Mouse (Mus musculus) cerebellum, postnatal 4 days (tissue): ENCODE results near the gene Rabgef1.

Experiments used
- DNase-seq, 2 experiments: peaks; one replicate each; pipeline ENCODE4 v3.0.0; 2022; ENCODE audit warnings: low spot score in 2 of 2, mixed read lengths in 1 of 2

The Rabgef1 gene

DNA sequence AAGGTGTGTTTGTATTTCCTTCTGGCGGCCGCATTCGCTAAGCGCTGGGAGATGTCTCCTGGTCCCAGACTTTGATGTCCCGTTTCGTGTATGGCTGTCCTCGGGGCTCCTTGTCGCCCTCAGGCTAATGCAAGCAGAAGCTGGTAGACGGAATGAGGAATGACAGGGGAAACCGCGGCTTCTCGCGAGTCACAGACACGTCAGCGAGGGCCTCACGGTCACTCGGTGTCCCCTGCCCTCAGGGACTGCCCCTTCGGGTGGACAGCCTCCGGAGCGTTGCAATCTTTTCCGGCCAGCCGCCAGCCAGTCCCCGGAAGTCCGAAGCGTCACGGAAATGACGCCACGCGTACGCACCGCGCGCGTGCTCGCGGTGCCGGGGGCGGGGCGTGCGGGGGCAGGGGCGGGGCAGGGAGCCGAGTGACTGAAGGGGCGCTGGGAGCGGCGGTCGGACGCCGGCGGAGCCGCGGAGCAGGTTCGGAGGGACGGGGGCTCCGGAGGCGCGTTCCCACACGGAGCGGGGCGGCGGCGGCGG, at the start of gene Rabgef1:
Gene Rabgef1, plus strand, starts transcription at position 376 of the 532 bp plus-strand sequence.
- peak; percentile 82 to 93 for DNase-seq

DNA sequence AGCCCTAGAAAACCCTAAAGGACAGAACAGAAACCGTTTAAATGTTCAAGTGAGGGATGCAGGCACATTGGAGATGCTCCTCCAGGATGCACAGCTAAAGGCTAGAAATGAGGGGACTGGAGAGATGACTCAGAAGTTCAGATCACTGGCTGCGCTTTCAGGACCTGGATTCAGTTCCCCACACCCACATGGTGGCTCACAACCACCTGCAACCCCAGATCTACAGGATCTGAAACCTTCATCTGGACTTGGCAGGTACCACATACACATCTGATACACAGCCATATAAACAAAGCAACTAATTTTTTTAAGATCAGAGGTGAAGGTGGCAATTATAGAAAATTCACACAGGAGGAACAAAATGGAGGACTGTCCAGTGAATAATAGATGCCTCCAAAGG, 49.2 kb upstream of the Rabgef1 start:
- no peak for DNase-seq

DNA sequence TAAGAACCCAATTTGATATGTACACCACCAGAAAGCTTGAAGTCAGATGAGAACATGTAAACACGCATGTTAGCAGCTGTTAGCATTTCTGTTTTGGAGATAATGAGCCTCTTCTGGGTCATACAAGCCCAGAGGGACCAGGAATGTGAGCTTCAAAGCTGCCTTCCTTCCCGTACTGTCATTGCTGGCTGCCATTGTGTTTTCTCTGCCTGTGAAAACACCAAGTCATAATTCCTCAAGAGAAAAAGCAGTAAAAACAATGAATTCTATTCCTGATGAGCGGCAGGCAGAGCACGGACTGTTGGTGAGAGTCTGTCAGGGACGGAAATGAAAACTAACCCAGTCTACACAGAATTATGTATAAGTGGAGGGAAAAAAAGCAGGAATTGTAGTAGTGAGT, 47.3 kb upstream of the Rabgef1 start:
- no peak for DNase-seq

DNA sequence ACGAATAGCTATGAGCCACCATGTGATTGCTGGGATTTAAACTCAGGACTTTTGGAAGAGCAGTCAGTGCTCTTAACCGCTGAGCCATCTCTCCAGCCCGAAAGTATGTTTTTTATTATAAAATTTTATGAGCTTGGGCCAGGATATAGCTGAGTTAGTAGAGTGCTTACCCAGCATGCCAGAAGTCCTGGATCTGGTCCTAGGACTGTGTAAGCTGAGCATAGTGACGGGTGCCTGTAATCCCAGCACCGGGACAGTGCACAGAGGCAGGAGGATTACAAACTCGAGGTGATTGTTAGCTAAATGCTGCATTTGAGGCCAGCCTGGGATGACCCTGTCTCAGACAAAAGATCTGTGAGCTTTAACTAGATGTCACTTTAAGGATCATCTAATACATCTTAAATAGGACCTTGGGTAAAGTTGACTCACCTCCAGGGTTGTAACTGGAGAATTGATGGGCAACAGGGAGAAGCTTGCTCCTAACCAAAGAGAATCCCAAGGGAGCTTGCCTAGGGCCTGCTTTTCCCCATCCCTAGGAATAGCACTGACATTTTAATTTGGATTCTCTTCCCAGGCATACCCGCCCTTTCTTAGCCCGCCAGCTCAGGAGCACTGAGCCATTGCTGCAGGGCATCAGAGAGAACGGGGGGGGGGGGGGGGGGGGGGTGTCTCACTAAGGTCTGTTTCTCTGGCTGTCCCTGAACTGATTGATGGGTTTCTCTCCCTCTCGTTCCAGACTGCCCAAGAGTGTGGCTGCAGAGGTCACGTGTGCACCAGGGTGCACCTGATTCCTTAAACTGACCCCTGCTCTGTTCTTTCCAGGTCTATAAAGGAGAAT, 42.7 kb upstream of the Rabgef1 start:
- no peak for DNase-seq

DNA sequence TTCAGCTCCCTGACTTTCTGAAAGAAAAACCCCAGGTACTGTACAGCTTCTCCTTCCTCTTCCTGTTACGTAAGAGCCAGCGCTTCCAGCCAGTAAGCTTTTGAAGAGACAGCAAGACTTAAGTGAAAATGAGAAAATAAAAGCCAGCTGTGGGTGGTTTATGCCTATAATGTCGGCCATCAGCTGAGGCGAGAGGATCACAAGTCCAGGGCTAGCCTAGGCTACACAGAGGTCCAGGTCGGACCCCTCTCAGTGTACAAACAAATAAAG, 42.1 kb upstream of the Rabgef1 start:
- DNase-seq: no peak

DNA sequence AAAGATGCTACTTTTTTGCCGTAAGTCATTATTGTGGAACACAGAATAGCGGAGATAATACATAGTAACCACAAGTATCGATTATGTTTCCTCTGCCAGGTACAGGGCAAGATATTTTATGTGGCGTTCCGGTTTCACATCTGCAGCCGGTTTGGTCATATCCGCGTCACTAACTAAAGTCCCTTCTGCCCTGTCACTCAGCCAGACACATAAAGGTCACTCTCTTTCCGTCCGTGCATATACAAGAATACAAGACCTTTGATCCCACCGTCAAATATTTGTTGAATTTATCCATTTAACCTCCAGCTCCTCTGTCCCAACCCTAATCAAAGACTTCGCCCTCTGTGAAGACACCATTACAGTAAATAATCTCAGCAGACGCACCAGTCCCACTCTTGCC, 35.0 kb upstream of the Rabgef1 start:
- no peak for DNase-seq

DNA sequence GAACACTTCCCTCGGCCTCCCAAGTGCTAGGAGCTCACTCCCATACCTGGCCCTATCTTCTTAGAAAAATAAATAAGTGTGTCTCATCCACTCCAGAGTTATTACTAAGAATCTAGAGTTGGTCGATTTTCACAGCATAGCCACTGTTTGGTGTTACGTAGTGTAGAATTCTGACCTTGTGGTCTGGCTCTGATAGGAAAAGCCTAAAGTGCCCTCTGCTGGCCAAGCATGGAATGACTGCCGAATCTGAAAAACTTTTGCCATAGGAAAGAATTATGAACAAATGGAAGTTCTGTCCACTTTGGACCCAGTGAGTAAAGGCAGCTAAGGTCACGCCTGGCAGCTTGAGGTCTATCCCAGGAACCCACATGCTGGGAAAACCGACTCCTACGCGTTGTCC, 32.2 kb upstream of the Rabgef1 start:
- peak; percentile 59 to 81 for DNase-seq

DNA sequence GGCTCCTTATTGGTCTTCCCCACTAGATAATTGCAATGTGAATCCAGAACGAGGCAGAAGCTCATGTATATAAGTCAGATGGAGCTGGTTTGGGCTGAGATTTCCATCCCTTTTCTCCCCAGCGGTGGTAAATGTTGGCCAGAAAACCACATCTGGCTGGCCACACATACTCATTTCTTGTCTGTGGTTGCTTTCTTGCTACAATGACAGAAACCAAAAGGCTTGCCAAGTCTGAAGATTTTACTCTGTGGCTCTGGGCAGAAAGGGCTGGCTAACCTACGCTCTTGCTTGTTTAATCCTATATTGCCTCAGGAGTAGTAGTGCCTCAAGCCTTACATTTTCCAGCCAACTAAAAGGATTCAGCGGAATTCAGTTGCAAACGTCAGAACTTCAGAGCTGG, 30.5 kb upstream of the Rabgef1 start:
- DNase-seq: no peak

DNA sequence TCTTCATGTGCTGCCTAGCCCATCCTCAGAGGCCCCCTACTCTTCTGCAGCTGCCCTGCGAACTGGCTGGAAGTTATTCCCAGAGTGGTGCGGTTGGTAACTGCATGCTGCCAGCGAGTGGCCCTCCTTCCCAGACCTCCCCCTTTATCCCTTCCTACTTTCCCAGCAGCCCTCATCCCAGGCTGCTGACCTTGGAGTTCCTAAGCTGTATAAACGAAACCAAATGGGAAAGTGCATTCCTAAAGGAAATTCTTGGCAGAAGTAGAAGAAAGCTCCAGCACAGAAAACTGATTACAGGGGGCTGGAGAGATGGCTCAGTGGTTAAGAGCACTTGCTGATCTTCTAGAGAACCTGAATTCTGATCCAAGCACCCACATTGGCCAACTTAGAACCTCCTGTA, 29.6 kb upstream of the Rabgef1 start:
- no peak for DNase-seq

DNA sequence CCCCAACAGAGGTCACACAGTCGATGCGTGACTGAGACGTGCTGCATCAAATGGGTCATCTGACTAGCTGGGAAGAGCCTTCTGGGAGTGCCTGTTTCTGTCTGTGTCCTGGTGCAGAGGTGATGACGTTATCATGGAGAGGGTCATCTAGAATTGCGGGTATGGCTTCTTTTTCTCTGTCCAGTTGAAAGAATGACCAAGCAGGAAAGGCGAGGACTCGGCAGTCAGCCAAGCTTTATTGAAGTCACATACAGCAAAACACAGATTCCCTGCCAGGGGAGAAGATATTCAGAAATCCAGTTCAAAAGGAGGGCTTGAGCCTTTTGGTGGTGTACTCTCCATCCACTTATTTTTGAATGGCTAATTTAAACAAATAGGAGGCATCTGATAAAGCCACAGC, 28.5 kb upstream of the Rabgef1 start:
- no peak for DNase-seq

DNA sequence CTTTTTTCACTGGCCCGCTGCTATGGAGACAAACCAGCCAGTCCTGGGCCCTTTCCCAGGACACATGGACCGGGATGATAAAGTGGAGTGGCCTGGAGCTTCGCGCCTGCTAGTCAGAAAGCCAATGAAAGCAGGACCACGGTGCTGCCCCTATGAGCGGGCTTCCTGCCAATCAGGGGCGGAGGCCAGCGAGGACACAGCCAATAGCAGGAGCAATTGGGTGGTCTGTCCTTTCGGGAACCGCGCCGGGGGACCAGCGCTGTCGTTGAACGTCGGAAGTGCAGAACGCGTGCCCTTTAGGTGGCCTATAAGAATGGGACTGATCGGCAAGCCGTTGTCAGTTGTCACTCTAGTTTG, 27.6 kb upstream of the Rabgef1 start:
- DNase-seq: peak; percentile 67 to 89

DNA sequence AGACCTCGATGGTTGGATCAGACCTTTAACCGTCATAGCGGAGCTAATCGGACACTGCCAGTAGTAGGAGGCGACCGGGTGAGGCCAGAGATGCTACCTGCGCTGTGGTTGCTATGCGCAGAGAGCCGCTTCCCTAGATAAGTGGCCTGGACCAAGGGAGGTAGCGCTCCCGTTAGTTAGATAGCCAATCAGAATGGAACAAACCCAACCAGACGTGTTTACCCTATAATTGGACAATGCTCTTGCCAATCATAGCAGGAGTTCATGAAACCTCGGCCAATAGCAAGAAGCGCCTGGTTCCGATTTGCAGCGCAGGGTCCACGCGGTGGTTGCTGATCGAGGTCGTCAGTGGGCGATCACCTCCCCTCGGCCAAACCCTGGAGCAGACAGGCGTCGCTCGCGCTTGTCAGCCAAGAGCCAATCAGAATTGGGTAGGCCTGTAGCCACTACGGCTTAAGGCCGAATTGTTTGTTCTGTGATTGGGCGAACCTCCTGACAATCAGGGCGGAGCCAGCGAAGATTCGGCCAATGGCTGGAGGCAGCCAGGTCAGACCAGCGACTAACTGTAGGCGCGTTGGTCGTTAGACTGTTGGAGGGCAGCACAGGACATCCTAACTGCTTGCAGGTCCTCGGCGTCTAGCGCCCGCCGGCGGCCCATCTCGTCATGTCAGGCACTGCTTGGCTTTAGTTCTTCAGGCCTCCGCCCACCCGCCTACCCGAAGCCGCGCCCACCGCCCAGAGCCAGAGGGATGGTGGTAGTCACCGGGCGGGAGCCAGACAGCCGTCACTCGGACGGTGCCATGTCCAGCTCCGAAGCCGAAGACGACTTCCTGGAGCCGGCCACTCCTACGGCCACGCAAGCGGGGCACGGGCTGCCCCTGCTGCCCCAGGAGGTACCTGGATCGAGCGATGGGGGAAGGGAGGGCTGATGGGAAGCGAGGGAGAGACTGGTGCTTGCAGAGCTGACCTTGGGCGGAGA, 27.0 kb upstream of the Rabgef1 start, which contains the start of gene Kctd7:
Gene Kctd7, plus strand, starts transcription at position 528 of the 979 bp plus-strand sequence.
- peak; percentile 82 to 95 for DNase-seq

DNA sequence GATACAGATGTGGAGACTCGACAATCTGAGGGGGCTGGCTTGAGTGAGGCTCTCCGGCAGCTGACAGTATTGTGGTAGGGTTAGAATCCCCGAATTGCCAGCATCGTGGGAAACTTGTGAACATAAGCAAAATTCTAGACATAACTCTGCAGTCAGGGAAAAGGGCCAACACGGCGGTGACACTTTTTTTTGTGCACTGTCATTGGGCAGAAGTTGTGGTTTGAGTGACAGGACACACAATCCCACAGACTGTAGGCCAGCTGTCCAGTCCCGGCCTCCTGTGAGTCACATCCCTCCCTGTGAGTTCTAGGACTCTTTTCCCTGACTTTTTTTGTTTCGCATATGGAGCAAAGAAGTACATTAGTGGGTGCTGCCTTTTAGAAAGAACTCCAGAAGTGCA, 25.6 kb upstream of the Rabgef1 start:
- no peak for DNase-seq

DNA sequence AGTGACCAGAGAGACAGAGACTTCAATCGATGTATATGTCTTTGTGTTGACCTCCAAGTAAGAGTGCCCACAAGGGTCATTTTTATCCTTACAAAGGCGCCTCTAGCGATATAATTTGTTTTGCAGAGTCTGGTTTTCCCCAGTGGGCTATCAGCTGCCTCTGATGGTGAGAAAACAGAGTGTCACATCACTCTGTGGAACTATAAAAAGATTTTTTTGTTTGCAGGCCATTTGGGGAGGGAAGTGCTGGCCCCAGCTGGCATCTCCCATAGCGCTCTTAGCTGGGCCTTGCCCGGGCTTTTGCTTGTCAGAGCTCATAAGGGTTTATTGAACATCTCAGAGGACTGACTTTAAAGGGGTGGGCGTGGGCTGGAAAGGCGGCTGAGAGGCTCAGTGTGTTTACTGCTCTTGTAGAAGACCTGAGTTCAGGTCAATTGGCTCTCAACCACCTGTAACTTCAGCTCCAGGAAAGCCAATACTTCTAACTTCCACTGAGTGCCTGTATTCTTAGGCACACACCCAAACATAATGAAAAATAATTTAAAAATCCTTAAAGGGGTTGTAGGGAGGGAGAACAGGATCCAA, 21.8 kb upstream of the Rabgef1 start:
- no peak for DNase-seq

DNA sequence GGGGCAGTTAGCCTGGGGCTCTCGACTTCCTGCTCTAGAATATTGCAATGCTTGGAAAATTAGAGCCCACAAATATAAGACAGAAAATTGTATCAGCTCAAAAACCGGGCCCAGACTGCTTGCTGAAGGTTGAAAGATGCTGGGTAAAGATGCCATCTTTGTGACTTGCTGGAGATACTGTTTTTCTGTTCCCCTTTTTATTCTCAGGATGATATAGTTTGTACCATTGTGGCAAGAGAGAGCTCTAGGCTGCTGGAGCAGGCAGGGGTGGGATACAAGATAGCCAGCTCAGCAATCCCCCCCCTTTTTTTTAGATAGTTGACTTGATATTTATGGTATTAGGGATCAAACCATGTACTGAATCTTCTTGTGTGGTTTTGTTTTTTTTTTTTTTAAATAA, 17.3 kb upstream of the Rabgef1 start:
- DNase-seq: no peak

DNA sequence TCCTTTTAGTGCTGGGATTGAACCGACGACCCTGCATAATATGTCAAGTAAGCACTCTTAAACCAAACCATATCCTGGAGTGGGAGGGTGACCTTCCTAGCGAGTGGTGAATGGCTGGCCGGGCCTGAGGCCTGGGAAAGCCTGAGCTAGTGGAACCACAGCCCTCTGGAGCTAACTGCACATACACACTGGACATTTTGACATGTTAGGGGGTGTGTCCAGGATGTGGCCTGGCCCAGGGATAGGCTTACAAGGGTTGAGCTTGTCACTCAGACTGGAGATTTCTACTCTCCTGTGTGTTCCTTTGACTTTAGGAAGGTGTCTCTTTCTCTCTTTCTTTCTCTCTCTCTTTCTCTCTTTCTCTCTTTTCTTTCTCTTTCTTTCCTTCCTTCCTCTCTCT, 13.1 kb upstream of the Rabgef1 start:
- DNase-seq: no peak

DNA sequence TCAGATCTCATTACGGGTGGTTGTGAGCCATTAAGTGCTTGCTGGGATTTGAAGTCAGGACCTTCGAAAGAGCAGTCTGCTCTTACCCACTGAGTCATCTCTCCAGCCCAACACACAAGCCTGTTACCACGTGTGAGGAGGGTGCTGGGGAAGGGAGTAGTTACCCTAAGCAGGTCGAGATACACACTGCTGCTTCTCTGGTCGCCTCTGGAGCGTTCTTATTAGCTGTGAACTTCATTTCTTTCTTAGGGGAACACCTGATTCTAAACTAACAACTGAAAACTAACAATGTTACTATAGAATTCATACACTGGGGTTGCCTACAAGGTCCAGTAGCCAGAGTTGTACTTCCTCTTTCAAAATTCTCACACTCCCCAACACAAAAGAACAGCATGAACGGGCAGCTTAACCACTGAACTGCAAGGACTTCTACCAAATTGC, 11.8 kb upstream of the Rabgef1 start:
- DNase-seq: no peak

DNA sequence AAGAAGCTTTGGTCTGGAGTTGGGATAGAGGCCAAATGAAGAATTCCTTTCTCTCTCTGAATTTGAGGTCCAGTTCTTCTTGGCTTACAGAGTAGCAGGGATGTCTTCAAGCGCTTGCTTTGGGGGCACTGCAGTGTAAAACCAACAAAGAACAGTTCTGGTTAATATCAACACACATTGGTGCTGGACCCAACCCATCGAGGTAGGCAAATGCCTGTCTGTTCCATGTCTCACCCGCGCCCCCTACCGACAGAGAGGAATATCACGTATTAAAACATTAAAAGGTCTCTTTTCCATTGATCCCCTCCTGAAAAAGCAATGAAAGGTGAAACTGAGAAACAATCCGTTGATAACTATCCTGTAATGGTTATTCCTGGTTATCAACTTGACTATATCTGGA, 7.9 kb upstream of the Rabgef1 start:
- DNase-seq: peak; percentile 44 to 66

DNA sequence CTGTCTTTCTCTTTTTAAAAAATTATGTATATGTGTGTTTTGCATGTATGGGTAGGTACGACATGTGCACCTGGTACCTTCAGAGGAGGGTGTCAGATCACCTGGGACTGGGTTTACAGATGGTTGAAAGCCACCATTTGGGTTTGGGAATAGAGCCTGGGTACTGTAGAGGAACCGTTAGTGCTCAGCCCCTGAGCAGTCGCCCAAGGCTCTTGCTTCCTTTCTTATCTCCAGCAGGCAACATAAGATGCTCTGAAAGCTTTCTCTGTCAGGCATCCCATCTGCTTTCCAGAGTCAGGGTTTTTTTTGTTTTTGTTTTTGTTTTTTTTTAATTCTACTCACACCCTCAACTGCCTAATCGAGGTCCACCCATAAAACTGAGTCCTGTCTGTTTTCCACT, 6.4 kb upstream of the Rabgef1 start:
- DNase-seq: no peak

DNA sequence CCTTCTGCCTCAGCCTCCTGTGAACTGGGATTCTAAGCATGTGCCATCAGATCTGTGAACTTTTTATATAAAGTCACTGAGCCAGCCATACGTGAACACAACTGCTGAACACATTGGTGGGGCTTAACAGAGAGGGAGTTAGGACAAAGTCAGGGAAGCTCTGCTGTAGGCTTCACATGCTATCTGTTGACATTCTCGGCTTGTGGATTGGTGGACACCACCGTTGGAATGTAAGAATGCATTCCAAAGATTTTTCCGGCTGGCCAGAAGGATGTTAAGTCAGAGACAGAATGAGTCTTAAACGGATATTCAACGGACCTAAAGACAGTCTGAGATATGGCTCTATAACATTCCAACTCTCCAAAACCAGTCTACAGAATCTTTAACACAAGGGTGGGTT, 2.5 kb upstream of the Rabgef1 start:
- DNase-seq: no peak

DNA sequence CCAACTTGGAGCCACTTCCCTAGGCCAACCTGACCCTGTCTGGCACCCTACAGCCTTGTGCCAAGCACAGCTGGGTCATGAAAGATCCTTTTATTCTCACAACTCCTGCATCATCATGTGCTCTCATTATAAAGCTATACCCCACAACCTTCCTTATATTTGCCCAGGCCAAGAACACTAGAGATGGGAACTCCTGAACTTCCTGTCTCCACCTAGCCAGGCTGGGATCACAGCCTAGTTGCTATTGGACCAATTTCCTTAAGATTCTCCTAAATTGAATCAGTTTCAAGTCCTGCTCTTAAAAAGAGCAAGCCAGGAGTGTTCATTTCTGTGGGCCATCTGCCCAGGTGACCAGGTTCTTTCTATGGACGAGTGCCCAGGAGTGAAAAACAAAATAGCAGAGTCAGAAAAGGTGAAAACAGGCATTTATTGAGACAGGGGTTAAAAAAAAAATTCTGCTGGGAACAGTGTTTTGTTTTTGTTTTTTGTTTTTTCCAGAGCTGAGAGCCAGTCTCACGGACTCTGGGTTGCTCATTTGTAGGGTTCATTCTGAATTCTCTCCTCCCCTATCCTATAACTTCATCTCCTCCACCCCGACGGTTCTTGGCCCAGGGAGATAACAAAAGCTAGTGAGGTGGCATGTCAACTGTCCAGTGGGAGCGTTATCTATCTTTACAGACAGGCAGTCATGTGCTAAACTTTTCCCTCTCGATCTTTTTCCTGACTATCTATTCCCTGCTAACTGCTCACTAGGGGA, 754 bp upstream of the Rabgef1 start:
- no peak for DNase-seq
